Mouse (Mus musculus): ENCODE data around the gene Por. TPM values are rescaled to one million over a fixed set of nuclear protein-coding genes. Genes with fewer than 3 reads are reported as not detected.

Por gene
- polyA plus RNA-seq, 1 experiment from 2014 or later = 37.0 TPM

GRCm38 (mm10) chr5:135772519-135772918, 102.7 kb downstream of the Por start:
- Histone ChIP-seq H3K4me1 (replicated peaks) (peaks cover 11% of the 10 kb centered on the region), H3K36me3 (replicated peaks) (no peaks in the 10 kb centered on the region), H3K4me2 (no peak overlapping the region), H3K27ac (replicated peaks) (no peak overlapping the region), H3K9me3 (replicated peaks) (no peaks in the 10 kb centered on the region), H3K4me3 (replicated peaks) (no peak overlapping the region), H3K9ac (no peak overlapping the region), H3K27me3 (0 out of 2 replicates have a peak, but pooled peaks cover 2% of the 10 kb centered on the region)
- 10% methylated on average over 3 of the region's 3 CpGs for WGBS (ENCODE audit: insufficient replicate concordance)
- no peak for ATAC-seq (ENCODE audit: insufficient read depth)

- ATAC-seq (ENCODE audit: insufficient read depth) = no peak
- H3K4me2 ChIP-seq = no peak overlapping the region
- H3K4me1 ChIP-seq (replicated peaks) = peaks cover 43% of the 10 kb centered on the region
- H3K27ac ChIP-seq (replicated peaks) = no peak overlapping the region
- H3K9ac ChIP-seq = no peak overlapping the region
- H3K9me3 ChIP-seq (replicated peaks) = no peaks in the 10 kb centered on the region
- no peaks in the 10 kb centered on the region for H3K27me3 ChIP-seq
- H3K4me3 ChIP-seq (replicated peaks) = no peak overlapping the region
- peaks cover 4% of the 10 kb centered on the region for H3K36me3 ChIP-seq (replicated peaks)
- WGBS (ENCODE audit: insufficient replicate concordance) = 68% methylated on average over 4 of the region's 4 CpGs
Measured at GRCm38 (mm10) chr5:135776546-135776945, 106.7 kb downstream of the Por start.

- Histone ChIP-seq H3K4me2 (peak within 1 kb of the TSS; percentile 94), H3K27me3 (no peaks in the 10 kb centered on the region), H3K9me3 (replicated peaks) (no peaks in the 10 kb centered on the region), H3K9ac (peak within 1 kb of the TSS; percentile 94), H3K4me3 (replicated peaks) (peak within 1 kb of the TSS; percentile 97), H3K4me1 (replicated peaks) (peaks cover 55% of the 10 kb centered on the region), H3K36me3 (replicated peaks) (peaks cover 14% of the 10 kb centered on the region), H3K27ac (replicated peaks) (peak within 1 kb of the TSS; percentile 97)
- WGBS (ENCODE audit: insufficient replicate concordance) = under 1% methylated on average over 45 of the region's 45 CpGs
- peak; percentile 91 for ATAC-seq (ENCODE audit: insufficient read depth)
Measured at GRCm38 (mm10) chr5:135777796-135778470, 108.1 kb downstream of the Por start, which contains the start of gene Styxl1. Gene Styxl1, minus strand, starts transcription at chr5:135778385.

GRCm38 (mm10) chr5:135778471-135779445, 108.9 kb downstream of the Por start, which contains the start of gene Mdh2:
Gene Mdh2, plus strand, starts transcription at chr5:135778480.
- Histone ChIP-seq H3K4me3 (replicated peaks) (peak within 1 kb of the TSS; percentile 97), H3K9ac (peak within 1 kb of the TSS; percentile 94), H3K4me2 (peak within 1 kb of the TSS; percentile 94), H3K27ac (replicated peaks) (peak within 1 kb of the TSS; percentile 97), H3K27me3 (no peaks in the 10 kb centered on the region), H3K9me3 (replicated peaks) (no peaks in the 10 kb centered on the region), H3K4me1 (replicated peaks) (peaks cover 56% of the 10 kb centered on the region), H3K36me3 (replicated peaks) (peaks cover 22% of the 10 kb centered on the region)
- peak; percentile 95 for ATAC-seq (ENCODE audit: insufficient read depth)
- under 1% methylated on average over 70 of the region's 70 CpGs for WGBS (ENCODE audit: insufficient replicate concordance)

GRCm38 (mm10) chr5:135780331-135780730, 110.5 kb downstream of the Por start:
- H3K4me3 ChIP-seq (replicated peaks) = peak overlapping the region; percentile 97
- ATAC-seq (ENCODE audit: insufficient read depth) = no peak
- peak overlapping the region; percentile 94 for H3K4me2 ChIP-seq
- peaks cover 38% of the 10 kb centered on the region for H3K36me3 ChIP-seq (replicated peaks)
- H3K9ac ChIP-seq = peak overlapping the region; percentile 94; the same call in 1 of the 2 replicates
- H3K4me1 ChIP-seq (replicated peaks) = peaks cover 56% of the 10 kb centered on the region
- 36% methylated on average over 8 of the region's 8 CpGs for WGBS (ENCODE audit: insufficient replicate concordance)
- H3K27ac ChIP-seq (replicated peaks) = no peak overlapping the region
- no peaks in the 10 kb centered on the region for H3K27me3 ChIP-seq
- H3K9me3 ChIP-seq (replicated peaks) = no peaks in the 10 kb centered on the region

- Histone ChIP-seq H3K4me1 (replicated peaks) (peaks cover 42% of the 10 kb centered on the region), H3K4me3 (replicated peaks) (no peak overlapping the region), H3K9me3 (replicated peaks) (no peaks in the 10 kb centered on the region), H3K36me3 (replicated peaks) (peaks cover 63% of the 10 kb centered on the region), H3K27ac (replicated peaks) (no peak overlapping the region), H3K4me2 (no peak overlapping the region), H3K9ac (no peak overlapping the region), H3K27me3 (no peaks in the 10 kb centered on the region)
- no peak for ATAC-seq (ENCODE audit: insufficient read depth)
- 76% methylated on average over 4 of the region's 4 CpGs for WGBS (ENCODE audit: insufficient replicate concordance)
Measured at GRCm38 (mm10) chr5:135782901-135783300, 113.1 kb downstream of the Por start.

Small RNA genes within 50 kb of the gene (microRNA-seq; reads per million reads assigned to microRNA genes)
- 0.76 reads per million for gene Mir7034

Other genes with a start within 250 kb of the Por start
- 3.0 and 3.5 TPM in 2 replicates for gene Hip1, start 124.9 kb upstream of the Por start, polyA plus RNA-seq (2015; fragmentation: Nextera tagmentation; extraction: Ambion mirVana)
- gene Ccl26, start 106.5 kb upstream of the Por start, polyA plus RNA-seq (2015; fragmentation: Nextera tagmentation; extraction: Ambion mirVana) = not detected in 2 replicates
- gene Ccl24, start 97.0 kb upstream of the Por start, polyA plus RNA-seq (2015; fragmentation: Nextera tagmentation; extraction: Ambion mirVana) = 15.4 and 20.1 TPM in 2 replicates
- gene Rhbdd2, start 37.4 kb upstream of the Por start, polyA plus RNA-seq (2015; fragmentation: Nextera tagmentation; extraction: Ambion mirVana) = 9.1 and 9.4 TPM in 2 replicates
- 17.8 and 18.9 TPM in 2 replicates for gene Tmem120a, start 74.4 kb downstream of the Por start, polyA plus RNA-seq (2015; fragmentation: Nextera tagmentation; extraction: Ambion mirVana)
- not detected in 2 replicates for gene Styxl1, start 108.4 kb downstream of the Por start, polyA plus RNA-seq (2015; fragmentation: Nextera tagmentation; extraction: Ambion mirVana)
- gene Mdh2, start 108.4 kb downstream of the Por start, polyA plus RNA-seq (2015; fragmentation: Nextera tagmentation; extraction: Ambion mirVana) = 302 and 306 TPM in 2 replicates
- 0.02 TPM in 1 of 2 replicates, not detected in the other for gene Srrm3, start 136.9 kb downstream of the Por start, polyA plus RNA-seq (2015; fragmentation: Nextera tagmentation; extraction: Ambion mirVana)
- 12.6 and 16.1 TPM in 2 replicates for gene Hspb1, start 217.9 kb downstream of the Por start, polyA plus RNA-seq (2015; fragmentation: Nextera tagmentation; extraction: Ambion mirVana)

Measured in liver, embryonic 15.5 days (tissue).